16 mouse cellular contexts compared by ENCODE assay signal in the genomic region with DNA sequence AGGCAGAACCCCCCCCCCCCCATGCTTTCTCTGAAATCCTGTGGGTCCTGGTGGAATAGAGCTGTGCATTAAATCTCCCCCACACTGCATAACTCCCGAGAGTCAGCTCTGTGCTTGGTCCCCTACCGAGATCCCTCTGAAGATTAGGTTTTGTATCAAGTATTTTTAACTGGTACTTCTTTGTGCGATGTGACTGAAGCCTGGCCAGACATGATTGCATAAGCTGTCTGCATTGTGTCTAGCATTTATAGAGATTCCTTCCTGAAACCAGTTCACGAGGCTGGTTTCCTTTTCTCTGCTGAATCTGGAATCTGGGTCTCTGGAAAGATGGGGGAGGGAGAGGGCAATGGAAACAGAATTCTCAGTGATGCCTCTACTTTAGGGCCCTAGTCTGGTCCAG. TPM values are rescaled to one million over a fixed set of nuclear protein-coding genes. Genes with fewer than 3 reads are reported as not detected.
DNase-seq lines count a peak whose midpoint lies in the region; ATAC-seq and TF ChIP-seq lines count a peak whose summit lies in the region.
"Had no signal": no experiment of that assay in that cellular context is flagged by ENCODE, and none has a peak within 500 bp of the region (broad histone marks: within the 10 kb centered on the region; RNA-seq: fewer than 3 reads in every experiment).

No protein-coding gene starts in this region.

- H3K79me2 ChIP-seq in C2C12 (ENCODE audit: control insufficient read depth, insufficient read depth), result no peaks in the 10 kb centered on the region

- 33% methylated on average over 4 of the region's 4 CpGs for WGBS in limb, embryonic 14.5 days

- H3K79me3 ChIP-seq in C2C12 (ENCODE audit: low read depth), result peaks cover 1% of the 10 kb centered on the region

- no peak for TF ChIP-seq CTCF in C2C12 (IDR thresholded peaks at IDR 0.05; ENCODE audit: control insufficient read depth, insufficient read depth, insufficient read length)

- no peak overlapping the region for H3K9ac ChIP-seq in limb, embryonic 14.5 days (ENCODE audit: low read depth, low read length, severe bottlenecking)
- H3K9ac ChIP-seq: hindbrain, embryonic 12.5 days had no signal

- no peak overlapping the region for H3ac ChIP-seq in C2C12 (ENCODE audit: control insufficient read depth, insufficient read length, low read depth)

- H3K27ac ChIP-seq in limb, embryonic 14.5 days (replicated peaks; ENCODE audit: low read depth, low read length), result peak overlapping the region; percentile 50; the same call in 1 of the 2 replicates
- H3K27ac ChIP-seq: hindbrain, embryonic 12.5 days had no signal

- no peaks in the 10 kb centered on the region for H3K27me3 ChIP-seq in C2C12 (ENCODE audit: control insufficient read depth, insufficient read depth, insufficient read length)
- H3K27me3 ChIP-seq in limb, embryonic 14.5 days (ENCODE audit: control insufficient read depth, insufficient read depth, low read length), result no peaks in the 10 kb centered on the region
- H3K27me3 ChIP-seq: hindbrain, embryonic 12.5 days had no signal

- H3K4me2 ChIP-seq in limb, embryonic 14.5 days (replicated peaks; ENCODE audit: low read depth, low read length, severe bottlenecking), result no peak overlapping the region
- H3K4me2 ChIP-seq: heart, embryonic 11.5 days; hindbrain, embryonic 12.5 days; midbrain, embryonic 11.5 days had no signal

- H3K36me3 ChIP-seq in C2C12 (ENCODE audit: control insufficient read depth, insufficient read depth), result peaks cover 8% of the 10 kb centered on the region
- H3K36me3 ChIP-seq in limb, embryonic 14.5 days (ENCODE audit: control insufficient read depth, insufficient read depth, low read length), result peaks cover 4% of the 10 kb centered on the region; the same call in 1 of the 2 replicates
- H3K36me3 ChIP-seq: hindbrain, embryonic 12.5 days had no signal

- H3K4me1 ChIP-seq in limb, embryonic 14.5 days (ENCODE audit: control insufficient read depth, insufficient read depth, low read length), result peaks cover 24% of the 10 kb centered on the region

- no peak overlapping the region for H3K4me3 ChIP-seq in C2C12 (ENCODE audit: insufficient read depth, poor library complexity, severe bottlenecking)
- no peak overlapping the region for H3K4me3 ChIP-seq in limb, embryonic 14.5 days (replicated peaks; ENCODE audit: low read length)
- H3K4me3 ChIP-seq: hindbrain, embryonic 12.5 days; left cerebral cortex, adult 2 months had no signal

- H3K9me3 ChIP-seq in limb, embryonic 14.5 days (ENCODE audit: control insufficient read depth, low read length), result no peaks in the 10 kb centered on the region
- H3K9me3 ChIP-seq: hindbrain, embryonic 12.5 days had no signal

- no peak for TF ChIP-seq POLR2A in limb, embryonic 14.5 days (IDR thresholded peaks at IDR 0.05; ENCODE audit: borderline replicate concordance, extremely low read depth, insufficient read depth, insufficient read length)

- peak; percentile 83 for DNase-seq in layer of hippocampus, adult 9-11 months
- DNase-seq in layer of hippocampus, postnatal 10 days (ENCODE audit: low spot score in 2 of 2), result no peak
- peak; percentile 39 for DNase-seq in R1 (ENCODE audit: low read depth, low spot score)
- no peak for DNase-seq in limb, embryonic 14.5 days (ENCODE audit: low spot score)
- no peak for DNase-seq in adrenal gland, adult 18-20 months (ENCODE audit: low spot score in 2 of 2)
- DNase-seq in kidney, adult 18-20 months, result no peak
- DNase-seq: cerebellum, postnatal 36 days; kidney, adult 9 months; spleen, adult 18-20 months; thymus, postnatal 36 days had no signal

- no peak; the same call in 1 of the 2 replicates for ATAC-seq in limb, embryonic 14.5 days (ENCODE audit: low FRiP score, low read depth)
- no peak for ATAC-seq in megakaryocyte-erythroid progenitor cell, adult 5-6 weeks (replicated peaks; ENCODE audit: low FRiP score, low TSS enrichment, poor library complexity, severe bottlenecking)

TF ChIP-seq in C2C12, 6 proteins besides CTCF, POLR2A, EP300 and RAD21:
- TF ChIP-seq USF1 (IDR thresholded peaks at IDR 0.05; ENCODE audit: low read depth), result no peak
- no peak for TF ChIP-seq MYOG (IDR thresholded peaks at IDR 0.05; ENCODE audit: control insufficient read depth, extremely low read depth, insufficient read length)
- TF ChIP-seq CEBPB (IDR thresholded peaks at IDR 0.05; ENCODE audit: low read depth), result peak; percentile 57
- TF ChIP-seq MYOD1 (IDR thresholded peaks at IDR 0.05; ENCODE audit: control insufficient read depth, insufficient read length, low read depth), result no peak
- no peak for TF ChIP-seq MAX (IDR thresholded peaks at IDR 0.05)
- no peak for TF ChIP-seq FOSL1 (IDR thresholded peaks at IDR 0.05; ENCODE audit: insufficient read depth, low read length, poor library complexity, severe bottlenecking)

RNA-seq across cellular contexts. Expression of a gene that starts 11.5 kb away (rescaled TPM):
- 10 to 100 TPM; 14.2 to 15.5 TPM for total RNA-seq in layer of hippocampus, postnatal 10 days (2021)
- 15.1 TPM for polyA plus RNA-seq in C2C12 (2012; fragmentation: generic; extraction: Trizol)
- 32.1 and 32.8 TPM in 2 replicates for polyA plus RNA-seq in limb, embryonic 14.5 days (2012; rRNA removed)
- 22.1 and 27.5 TPM in 2 replicates for polyA plus RNA-seq in limb, embryonic 14.5 days (2014; fragmentation: Nextera tagmentation; extraction: Ambion mirVana)
- 10 to 100 TPM; 15.0 to 18.0 TPM for total RNA-seq in adrenal gland, adult 18-20 months (2021)
- 22.1 and 34.8 TPM in 2 replicates for total RNA-seq in megakaryocyte-erythroid progenitor cell, adult 5-6 weeks (2014; fragmentation: Nextera tagmentation)
- 10.5 and 13.9 TPM in 2 replicates for total RNA-seq in megakaryocyte-erythroid progenitor cell, adult 5-6 weeks (2017)

RNA-seq across cellular contexts. Expression of a gene that starts 39.5 kb away (rescaled TPM):
- 100 to 1,000 TPM; 345 to 387 TPM for total RNA-seq in layer of hippocampus, postnatal 10 days (2021)
- 15.2 TPM for polyA plus RNA-seq in C2C12 (2012; fragmentation: generic; extraction: Trizol)
- 33.8 and 45.3 TPM in 2 replicates for polyA plus RNA-seq in limb, embryonic 14.5 days (2012; rRNA removed)
- 10.0 and 12.5 TPM in 2 replicates for polyA plus RNA-seq in limb, embryonic 14.5 days (2014; fragmentation: Nextera tagmentation; extraction: Ambion mirVana)
- 10 to 100 TPM in 1 of 2 experiments, 1 to 10 TPM in 1; 7.5 to 13.7 TPM for total RNA-seq in adrenal gland, adult 18-20 months (2021)
- total RNA-seq in megakaryocyte-erythroid progenitor cell, adult 5-6 weeks (2014; fragmentation: Nextera tagmentation), result not detected in 2 replicates
- not detected in 2 replicates for total RNA-seq in megakaryocyte-erythroid progenitor cell, adult 5-6 weeks (2017)

Comparison
In these comparisons a context has a peak if more than half of its experiments do, and no peak if none do; other contexts are left out.
1. DNase-seq: peak in layer of hippocampus, adult 9-11 months (single experiment) and R1 (single experiment); none in layer of hippocampus, postnatal 10 days (0 of 2), limb, embryonic 14.5 days (single experiment), adrenal gland, adult 18-20 months (0 of 2) and kidney, adult 18-20 months (single experiment).
2. RNA of a gene that starts 39.5 kb away (total RNA-seq): 345 to 387 TPM in layer of hippocampus, postnatal 10 days; 7.5 to 13.7 TPM in adrenal gland, adult 18-20 months and not detected in megakaryocyte-erythroid progenitor cell, adult 5-6 weeks; every median in the first group is over 10 times any median in the second.